Mouse (Mus musculus) liver, embryonic 14.5 days (tissue): ENCODE measurements around the gene Coq4. TPM values are rescaled to one million over a fixed set of nuclear protein-coding genes. Genes with fewer than 3 reads are reported as not detected.
"Not testable (repeated sequence)": the region's sequence is repeated elsewhere in the genome, so short reads cannot be mapped to it uniquely, and the experiment has no call there.

ENCODE experiments used
- ATAC-seq: fragments of 200-750 bp; cut with Nextera tagmentation; 2 replicates; pipeline ENCODE4 v1.8.0; 2017; ENCODE audit warnings: moderate number of reproducible peaks, mild to moderate bottlenecking, moderate library complexity; ENCODE audit not compliant: insufficient read depth
- DNase-seq, 3 experiments: peaks; one replicate each; pipeline ENCODE4 v3.0.0-alpha.2; 2012 to 2013; ENCODE audit warnings: low read depth in 3 of 3, low spot score in 3 of 3
- H3K27ac ChIP-seq: fragments of 300-500 bp; sonication (generic); 2 replicates; pipeline ENCODE4 v1.5.1; 2014; ENCODE audit warnings: moderate library complexity, mild to moderate bottlenecking, control low read depth, inconsistent platforms
- H3K27me3 ChIP-seq: fragments of 300-500 bp; sonication (generic); 2 replicates; pipeline ENCODE4 v1.6.1; 2014; ENCODE audit warnings: mild to moderate bottlenecking, low read length, moderate library complexity; ENCODE audit not compliant: control insufficient read depth, insufficient read depth
- H3K36me3 ChIP-seq: fragments of 300-500 bp; sonication (generic); replicated peaks from 2 replicates; pipeline ENCODE4 v1.6.1; 2014; ENCODE audit warnings: low read depth; ENCODE audit not compliant: control insufficient read depth, insufficient read depth
- H3K4me1 ChIP-seq, 2 experiments: fragments of 200-500 bp in 1 of 2; fragments of 300-500 bp in 1 of 2; sonication (generic) in 1 of 2; replicated peaks; 2 replicates each; pipeline ENCODE4 v1.6.1; 2012 to 2014; ENCODE audit warnings: antibody characterized with exemption in 1 of 2, inconsistent platforms in 1 of 2, low read length in 1 of 2; ENCODE audit not compliant: control insufficient read depth in 2 of 2, insufficient read depth in 2 of 2
- H3K4me2 ChIP-seq: fragments of 300-500 bp; sonication (generic); 2 replicates; pipeline ENCODE4 v1.6.1; 2014; ENCODE audit warnings: low read depth, mild to moderate bottlenecking, control low read depth, moderate library complexity
- H3K4me3 ChIP-seq, 2 experiments: fragments of 200-500 bp in 1 of 2; fragments of 300-500 bp in 1 of 2; sonication (generic) in 1 of 2; 2 replicates each; pipeline ENCODE4 v1.5.1; 2012 to 2014; ENCODE audit warnings: low read depth in 2 of 2, low read length in 2 of 2, mild to moderate bottlenecking in 2 of 2, control low read depth in 1 of 2, inconsistent platforms in 1 of 2, moderate library complexity in 1 of 2; ENCODE audit not compliant: insufficient read depth in 1 of 2
- H3K9ac ChIP-seq: fragments of 300-500 bp; sonication (generic); replicated peaks from 2 replicates; pipeline ENCODE4 v1.6.1; 2014; ENCODE audit warnings: mild to moderate bottlenecking, control low read depth, moderate library complexity
- H3K9me3 ChIP-seq: fragments of 300-500 bp; sonication (generic); 2 replicates; pipeline ENCODE4 v1.6.1; 2016; ENCODE audit warnings: low read length, mixed read lengths; ENCODE audit not compliant: control insufficient read depth
- CTCF ChIP-seq: IDR thresholded peaks from 2 replicates; pipeline ENCODE4 v1.5.1; 2016; ENCODE audit warnings: antibody characterized with exemption, low read depth, control low read depth
- EP300 ChIP-seq: IDR thresholded peaks from 2 replicates; pipeline ENCODE4 v1.6.1; 2016; ENCODE audit warnings: antibody characterized with exemption, low read depth
- WGBS: fragments of 180-500 bp; shearing (Covaris S2); extraction: QIAGEN DNeasy Blood & Tissue Kit; methylation state at CpG from one replicate; pipeline ENCODE4 v1.1.7; 2014; ENCODE audit not compliant: insufficient replicate concordance; 5-methylcytosine and 5-hydroxymethylcytosine counted together
- polyA plus RNA-seq, 2 experiments: library from polyadenylated mRNA; depleted of rRNA in 1 of 2; stranded (reverse) in 1 of 2; unstranded in 1 of 2; fragments of >200 nt; fragmentation: Nextera tagmentation in 1 of 2; extraction: Ambion mirVana in 1 of 2; gene quantifications; 2 replicates each; pipeline versions ENCODE4 v1.2.1 to v1.2.3; 2012 to 2014

The Coq4 gene
- polyA plus RNA-seq, 2 experiments = 8.4 to 11.6 TPM

GRCm38 (mm10) chr2:29771611-29772461 is 15.5 kb upstream of the Coq4 start:
- Histone ChIP-seq H3K9me3 (no peaks in the 10 kb centered on the region), H3K9ac (no peak overlapping the region), H3K4me2 (no peak overlapping the region), H3K4me3 (no peak overlapping the region), H3K36me3 (no peaks in the 10 kb centered on the region), H3K4me1 (peaks cover 2 to 14% of the 10 kb centered on the region in 2 experiments; a peak in 2 of 4 replicates), H3K27ac (no peak overlapping the region), H3K27me3 (no peaks in the 10 kb centered on the region)
- ATAC-seq = no peak
- TF ChIP-seq EP300 (no peak), CTCF (no peak)
- 36% methylated on average over 8 of the region's 8 CpGs for WGBS
- DNase-seq = peak in 1 of 3 experiments; percentile 32

GRCm38 (mm10) chr2:29773323-29773722 is 14.0 kb upstream of the Coq4 start:
- Histone ChIP-seq H3K36me3 (peaks cover 7% of the 10 kb centered on the region), H3K9ac (no peak overlapping the region), H3K27ac (no peak overlapping the region), H3K9me3 (no peaks in the 10 kb centered on the region), H3K27me3 (no peaks in the 10 kb centered on the region), H3K4me2 (no peak overlapping the region), H3K4me1 (peaks cover 2 to 14% of the 10 kb centered on the region in 2 experiments; a peak in 2 of 4 replicates), H3K4me3 (no peak overlapping the region)
- no peak for TF ChIP-seq CTCF
- no peak for TF ChIP-seq EP300
- no peak for ATAC-seq
- DNase-seq = no peak
- WGBS = 27% methylated on average over 4 of the region's 4 CpGs

GRCm38 (mm10) chr2:29781256-29781655 is 6.0 kb upstream of the Coq4 start:
- not testable (repeated sequence) for ATAC-seq, H3K4me3 ChIP-seq, DNase-seq, H3K4me1 ChIP-seq, H3K27ac ChIP-seq, H3K9ac ChIP-seq, H3K27me3 ChIP-seq, H3K9me3 ChIP-seq, H3K4me2 ChIP-seq
- 81% methylated on average over 2 of the region's 2 CpGs for WGBS
- peaks cover 51% of the 10 kb centered on the region for H3K36me3 ChIP-seq

GRCm38 (mm10) chr2:29784290-29784689 is 3.0 kb upstream of the Coq4 start:
- TF ChIP-seq EP300 (no peak), CTCF (no peak)
- no peak overlapping the region for H3K9ac ChIP-seq
- H3K27ac ChIP-seq = no peak overlapping the region
- no peak overlapping the region for H3K4me3 ChIP-seq
- no peak overlapping the region for H3K4me2 ChIP-seq
- WGBS = 51% methylated on average over 4 of the region's 4 CpGs
- peaks cover 6% of the 10 kb centered on the region in 2 experiments for H3K4me1 ChIP-seq
- peaks cover 41% of the 10 kb centered on the region for H3K36me3 ChIP-seq
- DNase-seq (no peak), ATAC-seq (no peak)
- no peaks in the 10 kb centered on the region for H3K9me3 ChIP-seq
- no peaks in the 10 kb centered on the region for H3K27me3 ChIP-seq

GRCm38 (mm10) chr2:29787937-29788681 is 816 bp downstream of the Coq4 start, which contains the start of gene Trub2:
Trub2 (minus strand) TSS chr2:29788502.
- Histone ChIP-seq H3K4me2 (peak within 1 kb of the TSS; percentile 91), H3K36me3 (peaks cover 14% of the 10 kb centered on the region), H3K9me3 (no peaks in the 10 kb centered on the region), H3K27me3 (no peaks in the 10 kb centered on the region), H3K9ac (peak within 1 kb of the TSS; percentile 64), H3K27ac (peak within 1 kb of the TSS; percentile 76), H3K4me3 (peak within 1 kb of the TSS; percentile 81), H3K4me1 (peaks cover 6% of the 10 kb centered on the region in 2 experiments)
- peak; percentile 89 for ATAC-seq
- TF ChIP-seq CTCF (no peak), EP300 (no peak)
- peak; percentile 72 to 76 (median 74) for DNase-seq
- WGBS = under 1% methylated on average over 45 of the region's 45 CpGs
